Mouse (Mus musculus) layer of hippocampus, adult 6 months (tissue): Measurements from ENCODE around the gene Vmn1r89. TPM values are rescaled to one million over a fixed set of nuclear protein-coding genes. Genes with fewer than 3 reads are reported as not detected.

Experiments
- long read RNA-seq, 2 experiments: library from polyadenylated mRNA; unstranded; transcript quantifications; one replicate each; pipeline ENCODE4 v2.0.0; 2019 to 2020
- polyA plus RNA-seq: library from polyadenylated mRNA; unstranded; fragments of <200 nt; fragmentation: Nextera tagmentation; gene quantifications from 2 replicates; pipeline ENCODE4 v1.2.3, GENCODE M21; 2021

Vmn1r89 gene
- polyA plus RNA-seq: not detected in 2 replicates
- long read RNA-seq, experiment 1: 0 reads
- long read RNA-seq, experiment 2: 0 reads

GRCm38 (mm10) chr7:13212720-13213119 is at the start of gene Vmn1r89:
Gene Vmn1r89, plus strand, starts transcription at chr7:13213020.

Other genes with a start within 250 kb of the Vmn1r89 start
- 2.2 TPM in 2 replicates for gene Zfp324, start 247.2 kb upstream of the Vmn1r89 start, polyA plus RNA-seq
- 3.7 and 4.2 TPM in 2 replicates for gene Zfp446, start 235.2 kb upstream of the Vmn1r89 start, polyA plus RNA-seq
- 0.06 TPM in 1 of 2 replicates, not detected in the other for gene Slc27a5, start 214.8 kb upstream of the Vmn1r89 start, polyA plus RNA-seq
- gene Trim28, start 213.9 kb upstream of the Vmn1r89 start, polyA plus RNA-seq: 83.4 and 85.0 TPM in 2 replicates
- gene Zbtb45, start 203.0 kb upstream of the Vmn1r89 start, polyA plus RNA-seq: 8.1 and 9.6 TPM in 2 replicates
- 316 and 338 TPM in 2 replicates for gene Chmp2a, start 178.2 kb upstream of the Vmn1r89 start, polyA plus RNA-seq
- gene Ube2m, start 174.7 kb upstream of the Vmn1r89 start, polyA plus RNA-seq: 23.7 and 27.4 TPM in 2 replicates
- gene Mzf1, start 158.3 kb upstream of the Vmn1r89 start, polyA plus RNA-seq: 6.5 and 7.3 TPM in 2 replicates
- not detected in 2 replicates for gene Vmn1r85, start 117.8 kb upstream of the Vmn1r89 start, polyA plus RNA-seq
- gene Vmn1r86, start 93.1 kb upstream of the Vmn1r89 start, polyA plus RNA-seq: not detected in 2 replicates
- gene Vmn1r87, start 72.9 kb upstream of the Vmn1r89 start, polyA plus RNA-seq: not detected in 2 replicates
- not detected in 2 replicates for gene Vmn1r88, start 53.5 kb upstream of the Vmn1r89 start, polyA plus RNA-seq
- gene Lig1, start 64.3 kb downstream of the Vmn1r89 start, polyA plus RNA-seq: 5.2 and 5.4 TPM in 2 replicates
- 2.5 and 2.8 TPM in 2 replicates for gene Zswim9, start 65.7 kb downstream of the Vmn1r89 start, polyA plus RNA-seq
- gene Pla2g4c, start 111.6 kb downstream of the Vmn1r89 start, polyA plus RNA-seq: not detected in 2 replicates
- not detected in 2 replicates for gene Cabp5, start 185.1 kb downstream of the Vmn1r89 start, polyA plus RNA-seq
- gene Bsph1, start 237.8 kb downstream of the Vmn1r89 start, polyA plus RNA-seq: not detected in 2 replicates